Mouse (Mus musculus): ENCODE data around the gene Zdhhc13. TPM values are rescaled to one million over a fixed set of nuclear protein-coding genes. Genes with fewer than 3 reads are reported as not detected.

Zdhhc13 gene
- 27.0 and 32.5 TPM in 2 replicates for polyA plus RNA-seq (2015; fragmentation: Nextera tagmentation; extraction: Ambion mirVana)

DNA sequence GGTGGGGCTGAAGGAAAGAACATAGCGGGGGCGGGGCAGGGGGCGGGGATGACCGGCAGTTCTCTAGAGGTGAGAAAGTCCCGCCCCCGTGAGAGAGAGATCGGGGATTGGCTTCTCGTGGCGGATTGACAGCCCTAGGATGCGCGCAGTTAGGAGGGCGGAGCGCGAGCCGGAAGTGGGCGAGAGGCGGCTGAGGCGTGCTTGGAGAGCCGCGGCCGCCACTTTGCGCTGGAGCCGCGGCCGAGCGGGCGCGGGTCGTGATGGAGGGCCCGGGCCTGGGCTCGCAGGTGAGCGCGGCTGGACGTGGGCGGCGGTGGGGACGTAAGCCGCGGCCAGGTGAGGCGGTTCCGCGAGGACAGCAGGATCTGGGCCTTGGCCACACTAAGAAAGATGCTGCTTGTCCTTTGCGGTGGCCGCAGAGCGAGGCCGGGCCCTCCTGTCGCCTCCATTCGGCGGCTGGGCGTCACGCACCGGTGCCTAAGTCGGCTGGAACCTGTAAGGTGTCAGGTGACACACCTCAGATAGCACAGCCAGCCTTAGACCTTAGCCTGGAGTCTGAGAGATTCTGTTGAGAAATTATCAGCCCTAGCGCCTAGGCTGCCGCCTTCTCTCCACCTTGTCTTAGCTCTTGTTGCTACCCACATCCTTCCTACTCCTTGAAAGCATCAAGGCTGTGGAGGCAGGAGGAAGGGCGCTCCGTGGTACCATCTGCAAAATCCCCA lies at the start of gene Zdhhc13:
Gene Zdhhc13 (plus strand): TSS at position 153 of the 722 bp plus-strand sequence.

GRCm38 (mm10) chr7:48847820-48848650 lies 59.2 kb downstream of the Zdhhc13 start, which contains the start of gene Csrp3:
Csrp3 (minus strand) TSS chr7:48848033.

Other genes with a start within 250 kb of the Zdhhc13 start
- not detected in 2 replicates for gene Mrgprb2, start 230.9 kb upstream of the Zdhhc13 start, polyA plus RNA-seq (2015; fragmentation: Nextera tagmentation; extraction: Ambion mirVana)
- not detected in 2 replicates for gene Mrgprb3, start 145.2 kb upstream of the Zdhhc13 start, polyA plus RNA-seq (2015; fragmentation: Nextera tagmentation; extraction: Ambion mirVana)
- gene Csrp3, start 59.0 kb downstream of the Zdhhc13 start, polyA plus RNA-seq (2015; fragmentation: Nextera tagmentation; extraction: Ambion mirVana) = 1.0 and 1.2 TPM in 2 replicates
- gene E2f8, start 92.6 kb downstream of the Zdhhc13 start, polyA plus RNA-seq (2015; fragmentation: Nextera tagmentation; extraction: Ambion mirVana) = 1.0 and 1.2 TPM in 2 replicates
- 21.9 and 27.8 TPM in 2 replicates for gene Nav2, start 119.7 kb downstream of the Zdhhc13 start, polyA plus RNA-seq (2015; fragmentation: Nextera tagmentation; extraction: Ambion mirVana)

All from neural tube, postnatal 0 days (tissue).